Mouse (Mus musculus): Measurements from ENCODE around the gene Gan. TPM values are rescaled to one million over a fixed set of nuclear protein-coding genes. Genes with fewer than 3 reads are reported as not detected.

Gan gene
- polyA plus RNA-seq (2014; fragmentation: Nextera tagmentation; extraction: Ambion mirVana), result 1.4 and 1.7 TPM in 2 replicates

GRCm38 (mm10) chr8:117158135-117158761 is at the start of gene Gan:
Gene Gan, plus strand, starts transcription at chr8:117158135.
- ATAC-seq (replicated peaks; ENCODE audit: insufficient number of reproducible peaks, low FRiP score, low TSS enrichment), result peak; percentile 60
- Histone ChIP-seq H3K4me2 (peak within 1 kb of the TSS; percentile 96), H3K4me1 (ENCODE audit: control insufficient read depth, insufficient read depth, low read length) (peaks cover 9% of the 10 kb centered on the region; the same call in 1 of the 2 replicates), H3K9me3 (replicated peaks; ENCODE audit: control insufficient read depth, low read length) (no peaks in the 10 kb centered on the region), H3K27ac (ENCODE audit: low read depth, low read length) (peak within 1 kb of the TSS; percentile 60), H3K9ac (ENCODE audit: low read depth, low read length) (peak within 1 kb of the TSS; percentile 92), H3K27me3 (ENCODE audit: control insufficient read depth, insufficient read depth, low read length) (no peaks in the 10 kb centered on the region), H3K4me3 (ENCODE audit: low read depth, low read length) (peak within 1 kb of the TSS; percentile 96), H3K36me3 (ENCODE audit: control insufficient read depth, insufficient read depth, low read length) (no peaks in the 10 kb centered on the region)
- WGBS (ENCODE audit: insufficient replicate concordance), result under 1% methylated on average over 64 of the region's 65 CpGs

GRCm38 (mm10) chr8:117109018-117109711 is 48.8 kb upstream of the Gan start:
- Histone ChIP-seq H3K9me3 (replicated peaks; ENCODE audit: control insufficient read depth, low read length) (no peaks in the 10 kb centered on the region), H3K4me3 (ENCODE audit: low read depth, low read length) (no peak overlapping the region), H3K4me1 (ENCODE audit: control insufficient read depth, insufficient read depth, low read length) (no peaks in the 10 kb centered on the region), H3K9ac (ENCODE audit: low read depth, low read length) (no peak overlapping the region), H3K36me3 (ENCODE audit: control insufficient read depth, insufficient read depth, low read length) (no peaks in the 10 kb centered on the region), H3K4me2 (no peak overlapping the region), H3K27me3 (ENCODE audit: control insufficient read depth, insufficient read depth, low read length) (no peaks in the 10 kb centered on the region), H3K27ac (ENCODE audit: low read depth, low read length) (no peak overlapping the region)
- ATAC-seq (replicated peaks; ENCODE audit: insufficient number of reproducible peaks, low FRiP score, low TSS enrichment), result no peak
- 88% methylated on average over 19 of the region's 19 CpGs for WGBS (ENCODE audit: insufficient replicate concordance)

- Histone ChIP-seq H3K4me3 (ENCODE audit: low read depth, low read length) (no peak overlapping the region), H3K4me1 (ENCODE audit: control insufficient read depth, insufficient read depth, low read length) (no peaks in the 10 kb centered on the region), H3K9me3 (replicated peaks; ENCODE audit: control insufficient read depth, low read length) (no peaks in the 10 kb centered on the region), H3K27ac (ENCODE audit: low read depth, low read length) (no peak overlapping the region), H3K4me2 (no peak overlapping the region), H3K9ac (ENCODE audit: low read depth, low read length) (no peak overlapping the region), H3K27me3 (ENCODE audit: control insufficient read depth, insufficient read depth, low read length) (no peaks in the 10 kb centered on the region), H3K36me3 (ENCODE audit: control insufficient read depth, insufficient read depth, low read length) (no peaks in the 10 kb centered on the region)
- WGBS (ENCODE audit: insufficient replicate concordance), result 46% methylated on average over 16 of the region's 16 CpGs
- ATAC-seq (replicated peaks; ENCODE audit: insufficient number of reproducible peaks, low FRiP score, low TSS enrichment), result no peak
Measured at GRCm38 (mm10) chr8:117109801-117110390, 48.0 kb upstream of the Gan start.

- no peak overlapping the region for H3K27ac ChIP-seq (ENCODE audit: low read depth, low read length)
- H3K9me3 ChIP-seq (replicated peaks; ENCODE audit: control insufficient read depth, low read length), result no peaks in the 10 kb centered on the region
- H3K36me3 ChIP-seq (ENCODE audit: control insufficient read depth, insufficient read depth, low read length), result no peaks in the 10 kb centered on the region
- H3K27me3 ChIP-seq (ENCODE audit: control insufficient read depth, insufficient read depth, low read length), result no peaks in the 10 kb centered on the region
- no peak overlapping the region for H3K4me3 ChIP-seq (ENCODE audit: low read depth, low read length)
- peaks cover 10% of the 10 kb centered on the region for H3K4me1 ChIP-seq (ENCODE audit: control insufficient read depth, insufficient read depth, low read length)
- no peak overlapping the region for H3K4me2 ChIP-seq
- ATAC-seq (replicated peaks; ENCODE audit: insufficient number of reproducible peaks, low FRiP score, low TSS enrichment), result no peak
- H3K9ac ChIP-seq (ENCODE audit: low read depth, low read length), result no peak overlapping the region
- WGBS (ENCODE audit: insufficient replicate concordance), result 81% methylated on average over 3 of the region's 3 CpGs
Measured at GRCm38 (mm10) chr8:117111641-117112040, 46.3 kb upstream of the Gan start.

- no peak overlapping the region for H3K9ac ChIP-seq (ENCODE audit: low read depth, low read length)
- H3K36me3 ChIP-seq (ENCODE audit: control insufficient read depth, insufficient read depth, low read length), result no peaks in the 10 kb centered on the region
- no peak overlapping the region for H3K4me3 ChIP-seq (ENCODE audit: low read depth, low read length)
- H3K27me3 ChIP-seq (ENCODE audit: control insufficient read depth, insufficient read depth, low read length), result no peaks in the 10 kb centered on the region
- H3K4me1 ChIP-seq (ENCODE audit: control insufficient read depth, insufficient read depth, low read length), result peaks cover 10% of the 10 kb centered on the region
- H3K9me3 ChIP-seq (replicated peaks; ENCODE audit: control insufficient read depth, low read length), result no peaks in the 10 kb centered on the region
- WGBS (ENCODE audit: insufficient replicate concordance), result 60% methylated on average over 8 of the region's 8 CpGs
- no peak overlapping the region for H3K27ac ChIP-seq (ENCODE audit: low read depth, low read length)
- H3K4me2 ChIP-seq, result no peak overlapping the region
- no peak for ATAC-seq (replicated peaks; ENCODE audit: insufficient number of reproducible peaks, low FRiP score, low TSS enrichment)
Measured at GRCm38 (mm10) chr8:117112261-117112660, 45.7 kb upstream of the Gan start.

GRCm38 (mm10) chr8:117115094-117115493 is 42.8 kb upstream of the Gan start:
- peak overlapping the region; percentile 17; the same call in 1 of the 2 replicates for H3K4me3 ChIP-seq (ENCODE audit: low read depth, low read length)
- WGBS (ENCODE audit: insufficient replicate concordance), result 43% methylated on average over 6 of the region's 6 CpGs
- peak overlapping the region; percentile 53 for H3K4me2 ChIP-seq

GRCm38 (mm10) chr8:117115676-117116446 is 42.1 kb upstream of the Gan start:
- Histone ChIP-seq H3K4me2 (peak overlapping the region; percentile 53), H3K4me1 (ENCODE audit: control insufficient read depth, insufficient read depth, low read length) (peaks cover 10% of the 10 kb centered on the region), H3K36me3 (ENCODE audit: control insufficient read depth, insufficient read depth, low read length) (no peaks in the 10 kb centered on the region), H3K27me3 (ENCODE audit: control insufficient read depth, insufficient read depth, low read length) (no peaks in the 10 kb centered on the region), H3K27ac (ENCODE audit: low read depth, low read length) (no peak overlapping the region), H3K4me3 (ENCODE audit: low read depth, low read length) (peak overlapping the region; percentile 17; the same call in 1 of the 2 replicates), H3K9ac (ENCODE audit: low read depth, low read length) (no peak overlapping the region), H3K9me3 (replicated peaks; ENCODE audit: control insufficient read depth, low read length) (no peaks in the 10 kb centered on the region)
- ATAC-seq (replicated peaks; ENCODE audit: insufficient number of reproducible peaks, low FRiP score, low TSS enrichment), result peak; percentile 47
- 6% methylated on average over 13 of the region's 13 CpGs for WGBS (ENCODE audit: insufficient replicate concordance)

More at GRCm38 (mm10) chr8:117115094-117115493, 42.8 kb upstream of the Gan start:
- H3K36me3 ChIP-seq (ENCODE audit: control insufficient read depth, insufficient read depth, low read length), result no peaks in the 10 kb centered on the region
- H3K9ac ChIP-seq (ENCODE audit: low read depth, low read length), result no peak overlapping the region
- H3K4me1 ChIP-seq (ENCODE audit: control insufficient read depth, insufficient read depth, low read length), result peaks cover 10% of the 10 kb centered on the region
- no peaks in the 10 kb centered on the region for H3K9me3 ChIP-seq (replicated peaks; ENCODE audit: control insufficient read depth, low read length)
- ATAC-seq (replicated peaks; ENCODE audit: insufficient number of reproducible peaks, low FRiP score, low TSS enrichment), result no peak
- H3K27ac ChIP-seq (ENCODE audit: low read depth, low read length), result no peak overlapping the region
- H3K27me3 ChIP-seq (ENCODE audit: control insufficient read depth, insufficient read depth, low read length), result no peaks in the 10 kb centered on the region

GRCm38 (mm10) chr8:117116534-117116933 is 41.4 kb upstream of the Gan start:
- Histone ChIP-seq H3K27me3 (ENCODE audit: control insufficient read depth, insufficient read depth, low read length) (no peaks in the 10 kb centered on the region), H3K4me2 (no peak overlapping the region), H3K4me3 (ENCODE audit: low read depth, low read length) (no peak overlapping the region), H3K27ac (ENCODE audit: low read depth, low read length) (no peak overlapping the region), H3K4me1 (ENCODE audit: control insufficient read depth, insufficient read depth, low read length) (peaks cover 10% of the 10 kb centered on the region), H3K9me3 (replicated peaks; ENCODE audit: control insufficient read depth, low read length) (no peaks in the 10 kb centered on the region), H3K9ac (ENCODE audit: low read depth, low read length) (no peak overlapping the region), H3K36me3 (ENCODE audit: control insufficient read depth, insufficient read depth, low read length) (no peaks in the 10 kb centered on the region)
- 74% methylated on average over 7 of the region's 7 CpGs for WGBS (ENCODE audit: insufficient replicate concordance)
- no peak for ATAC-seq (replicated peaks; ENCODE audit: insufficient number of reproducible peaks, low FRiP score, low TSS enrichment)

All from heart, embryonic 11.5 days (tissue).